Mouse (Mus musculus): ENCODE data around the gene Lmna.

The Lmna gene

DNA sequence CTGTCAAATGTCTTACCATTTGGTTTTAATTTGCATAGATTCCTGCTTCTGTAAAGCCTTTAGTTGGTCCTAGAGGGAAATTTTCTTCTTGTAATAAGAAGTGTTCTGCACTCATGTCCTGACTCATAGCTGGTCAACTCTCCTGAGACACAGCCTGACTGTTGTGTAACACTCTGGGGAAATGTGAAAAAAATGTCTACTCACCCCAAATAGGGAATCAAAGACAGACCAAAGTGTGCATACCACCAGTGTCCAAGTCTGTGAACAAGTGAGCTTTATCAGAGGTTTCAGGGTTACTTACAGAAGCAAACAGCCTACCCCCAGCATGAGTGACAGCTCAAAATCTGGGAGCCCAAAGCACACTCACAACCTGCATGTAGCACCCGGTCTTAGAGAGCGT is 44.6 kb downstream of the Lmna start:
- DNase-seq: no peak

DNA sequence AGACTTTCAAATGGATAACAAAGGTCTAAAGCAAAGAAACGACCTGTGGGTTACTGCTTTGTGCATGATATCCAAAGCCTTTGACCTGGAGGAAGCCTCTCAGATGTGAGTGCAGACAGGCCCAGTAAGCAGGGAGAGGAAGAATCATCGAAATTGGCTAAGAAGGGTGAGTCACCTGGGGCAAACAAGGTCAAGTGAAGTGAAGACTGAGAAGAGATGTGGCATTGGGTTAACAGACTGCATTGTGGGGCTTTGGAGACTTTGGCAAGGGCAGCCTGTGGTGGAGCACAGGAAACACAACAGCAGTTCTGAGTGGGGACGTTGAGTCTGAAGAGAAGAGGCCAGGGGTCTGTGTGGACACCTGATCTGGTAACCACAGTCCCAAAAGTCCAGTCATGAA is 45.3 kb downstream of the Lmna start:
- no peak for DNase-seq

DNA sequence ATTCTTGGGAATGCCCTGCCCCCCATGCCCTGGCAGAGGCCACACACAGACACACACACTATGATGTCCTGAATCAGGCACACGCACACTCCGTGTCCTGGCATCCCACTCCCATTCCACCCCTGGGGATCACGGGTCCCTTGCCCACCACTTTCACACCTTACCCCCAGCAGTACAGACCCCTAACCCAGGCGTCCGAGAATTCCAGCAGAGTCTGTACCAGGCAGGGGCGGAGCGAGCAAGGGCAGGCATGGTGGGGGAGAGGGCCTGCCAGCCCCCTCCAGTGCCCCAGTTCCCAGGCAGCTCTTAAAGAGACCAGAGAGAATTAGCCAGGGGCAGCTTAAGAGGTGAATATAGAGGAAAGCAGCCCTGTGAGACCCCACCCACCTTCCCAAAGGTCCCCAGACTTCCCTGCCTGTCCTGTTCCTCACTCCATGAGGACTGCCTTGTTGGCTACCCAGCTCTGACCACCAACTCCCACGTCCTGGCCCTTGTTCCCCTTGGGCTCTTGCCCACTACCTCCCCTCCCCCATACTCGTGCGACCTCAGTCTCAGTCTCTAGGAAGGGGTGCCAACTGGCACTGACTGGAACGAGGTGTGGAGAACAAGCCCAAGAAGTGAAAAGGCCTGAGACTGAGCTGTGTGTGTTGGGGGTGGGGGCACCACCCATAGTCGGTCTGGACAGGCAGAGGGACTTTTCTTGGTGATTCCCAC is 48.6 kb downstream of the Lmna start, which contains the start of gene Sema4a:
TSS of gene Sema4a (minus strand) at position 200 of the 714 bp plus-strand sequence.
- no peak for DNase-seq

- no peak for DNase-seq
Measured at GRCm38 (mm10) chr3:88460029-88460428, 49.7 kb downstream of the Lmna start.

DNA sequence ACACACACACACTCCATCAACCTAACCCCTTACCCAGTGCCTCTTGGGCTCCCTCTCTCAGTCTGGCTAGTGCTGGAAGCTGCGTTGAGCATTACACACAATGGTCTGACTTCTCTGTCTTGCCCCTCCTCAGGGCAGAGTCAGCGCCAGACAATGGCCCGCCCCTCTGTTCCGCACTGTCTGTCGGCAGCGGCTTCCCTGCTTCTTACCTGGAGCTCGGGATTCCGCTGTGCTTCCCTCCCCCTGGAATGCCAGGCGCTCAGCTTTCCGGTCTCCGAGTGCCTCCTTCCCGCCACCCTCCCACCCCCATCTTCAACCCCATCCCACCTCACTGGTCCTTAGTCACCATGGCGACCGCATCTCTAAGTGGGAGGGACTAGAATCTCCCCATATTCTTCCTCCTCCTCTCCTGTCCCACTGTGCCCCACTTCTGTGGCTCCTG is 51.0 kb downstream of the Lmna start:
- no peak for DNase-seq

GRCm38 (mm10) chr3:88456746-88457532 is 52.8 kb downstream of the Lmna start:
- DNase-seq: peak in 1 of 2 experiments; percentile 52

DNA sequence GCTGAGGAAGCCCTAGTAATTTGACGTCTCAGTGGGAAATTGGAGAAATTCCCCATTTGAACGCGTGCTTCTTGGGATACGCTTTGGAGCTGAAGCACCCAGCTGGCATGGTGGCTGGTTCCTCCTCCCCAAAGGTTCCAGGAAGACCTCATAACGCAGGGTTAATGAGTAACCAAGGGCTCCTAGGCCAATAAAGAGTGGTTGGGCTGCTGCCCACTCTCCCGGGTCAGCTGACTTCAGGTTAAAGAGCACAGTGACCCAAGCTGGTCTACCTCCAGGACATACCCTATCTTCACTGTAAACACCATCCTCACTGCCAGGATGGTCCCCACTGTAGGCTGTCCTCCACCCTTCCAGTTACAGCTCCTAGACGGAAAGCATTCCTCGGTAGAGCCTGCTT is 53.4 kb downstream of the Lmna start:
- DNase-seq: peak; percentile 95 to 96

DNA sequence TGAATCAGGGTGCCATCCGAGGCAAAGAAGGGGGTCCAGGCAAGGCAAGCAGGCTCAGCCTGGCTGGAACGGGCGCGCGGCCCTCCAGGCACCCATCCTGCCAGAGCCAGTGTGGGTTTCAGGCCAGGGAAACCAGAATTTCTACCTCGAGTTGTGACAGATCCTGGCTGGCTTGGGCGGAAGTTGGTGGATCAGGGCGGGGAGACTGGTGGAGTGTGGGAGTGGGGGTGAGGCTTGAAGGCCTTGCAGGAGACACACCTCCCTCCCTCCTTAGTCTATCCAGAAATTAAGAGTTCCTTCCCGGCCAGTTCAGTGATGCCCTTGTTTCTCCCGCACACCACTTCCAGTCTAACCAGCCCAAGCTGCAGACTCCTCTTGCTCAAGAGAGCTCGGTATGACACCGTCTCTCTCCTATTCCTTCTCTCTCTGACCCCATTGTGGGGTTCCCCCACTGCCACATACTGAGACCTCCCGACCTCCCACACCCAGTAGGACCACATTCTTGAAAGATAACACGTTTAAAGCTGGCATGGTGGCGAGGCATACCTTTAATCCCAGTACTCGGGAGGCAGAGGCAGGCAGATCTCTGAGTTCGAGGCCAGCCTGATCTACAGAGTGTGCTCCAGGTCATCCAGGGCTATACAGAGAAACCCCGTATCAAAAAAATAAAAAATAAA is 54.0 kb downstream of the Lmna start:
- peak; percentile 72 to 84 for DNase-seq

- peak; percentile 62 to 70 for DNase-seq
Measured at GRCm38 (mm10) chr3:88454762-88455587, 54.8 kb downstream of the Lmna start.

DNA sequence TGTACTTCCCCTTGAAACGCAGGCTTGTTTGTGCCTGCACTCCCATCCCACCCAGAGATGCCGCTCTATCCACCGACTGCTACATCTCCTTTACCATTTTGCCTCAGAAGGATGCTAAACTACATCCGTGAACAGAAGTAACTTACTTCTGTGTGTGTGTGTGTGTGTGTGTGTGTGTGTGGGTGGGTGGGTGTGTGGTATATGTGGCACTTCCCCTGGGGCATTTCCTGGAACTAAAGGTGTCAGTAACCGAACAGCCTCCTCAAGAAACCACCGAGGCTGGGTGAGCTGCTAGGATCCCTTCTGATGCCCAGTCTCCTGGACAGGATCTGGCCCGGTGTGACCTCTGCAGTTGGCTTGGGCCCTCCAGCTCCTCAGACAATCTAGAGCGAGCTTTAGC is 55.8 kb downstream of the Lmna start:
- no peak for DNase-seq

DNA sequence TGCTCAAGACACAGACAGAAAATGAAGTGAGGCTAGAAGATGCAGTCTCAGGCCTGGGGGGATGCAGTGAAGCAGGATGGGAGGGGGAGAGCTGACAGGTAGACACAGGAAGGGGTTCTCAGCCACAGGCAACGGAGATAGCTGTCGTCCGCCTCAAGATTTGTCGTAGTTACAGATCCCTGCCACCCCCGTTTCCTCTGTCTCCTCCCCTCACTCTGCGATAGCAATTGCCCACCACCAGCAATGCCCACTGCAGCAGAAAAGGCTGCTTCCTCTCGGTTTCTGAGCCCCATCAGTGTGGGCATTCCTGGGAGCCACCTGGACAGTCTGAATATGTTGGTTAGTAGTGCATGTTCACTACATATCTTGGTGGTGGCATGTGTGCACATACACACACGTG is 56.4 kb downstream of the Lmna start:
- no peak for DNase-seq

GRCm38 (mm10) chr3:88452716-88453115 is 57.0 kb downstream of the Lmna start:
- DNase-seq: no peak

GRCm38 (mm10) chr3:88452246-88452645 is 57.5 kb downstream of the Lmna start:
- DNase-seq: no peak

DNA sequence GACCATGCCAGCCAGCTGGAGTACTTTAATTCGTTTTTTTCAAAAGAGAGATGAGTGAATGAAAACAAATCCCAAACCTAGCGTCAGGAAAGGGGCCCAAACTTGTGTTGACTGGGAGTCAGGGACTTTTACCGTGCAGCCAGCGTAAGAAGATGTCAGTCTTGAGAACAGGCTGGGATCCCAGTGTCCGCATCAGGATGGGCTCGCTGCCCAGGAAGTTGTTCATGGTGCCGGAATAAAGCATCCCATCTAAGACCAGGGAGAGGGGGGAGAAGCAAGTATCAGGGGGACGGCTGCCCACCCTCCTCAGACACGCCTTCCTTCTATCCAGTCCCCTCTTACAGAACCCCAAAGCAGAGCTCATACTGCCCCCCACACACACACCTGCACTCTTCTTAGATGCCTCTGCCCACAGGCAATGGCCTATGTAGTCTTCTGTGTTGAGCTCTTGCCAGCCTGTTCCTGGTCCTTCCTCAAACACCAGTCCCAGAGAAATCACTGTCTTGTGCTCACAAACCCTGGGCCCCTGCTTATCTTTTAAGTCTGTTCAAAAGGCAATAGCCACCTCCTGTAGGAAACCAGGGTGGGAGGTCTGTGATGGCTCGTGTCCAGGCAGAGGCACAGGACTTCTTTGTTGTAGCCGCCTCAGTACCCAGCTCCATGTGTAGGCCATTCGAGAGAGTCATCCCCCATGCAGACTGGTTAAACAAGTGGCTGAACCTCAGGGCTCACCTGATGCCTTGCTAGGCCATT is 59.2 kb downstream of the Lmna start:
- DNase-seq: no peak

- DNase-seq: no peak
Measured at GRCm38 (mm10) chr3:88449395-88450023, 60.2 kb downstream of the Lmna start.

DNA sequence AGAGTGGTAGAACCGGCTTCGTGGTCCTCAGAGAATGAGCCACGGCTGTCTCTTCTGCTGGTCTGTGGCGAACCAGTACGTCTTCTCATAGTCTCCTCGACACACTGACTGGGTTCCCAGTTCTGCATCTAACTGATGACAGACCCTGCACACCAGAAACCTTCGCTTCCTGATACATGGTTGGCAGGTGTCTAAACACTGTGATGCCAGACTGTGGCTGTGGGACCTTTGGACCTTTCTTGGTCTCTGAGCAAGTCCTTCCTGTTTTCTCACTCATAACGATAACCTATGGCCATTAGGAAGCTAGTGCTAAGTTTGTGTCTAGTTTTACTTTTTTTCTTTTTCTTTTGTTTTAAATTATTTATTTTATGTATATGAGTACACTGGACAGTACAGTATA is 61.3 kb downstream of the Lmna start:
- no peak for DNase-seq

DNA sequence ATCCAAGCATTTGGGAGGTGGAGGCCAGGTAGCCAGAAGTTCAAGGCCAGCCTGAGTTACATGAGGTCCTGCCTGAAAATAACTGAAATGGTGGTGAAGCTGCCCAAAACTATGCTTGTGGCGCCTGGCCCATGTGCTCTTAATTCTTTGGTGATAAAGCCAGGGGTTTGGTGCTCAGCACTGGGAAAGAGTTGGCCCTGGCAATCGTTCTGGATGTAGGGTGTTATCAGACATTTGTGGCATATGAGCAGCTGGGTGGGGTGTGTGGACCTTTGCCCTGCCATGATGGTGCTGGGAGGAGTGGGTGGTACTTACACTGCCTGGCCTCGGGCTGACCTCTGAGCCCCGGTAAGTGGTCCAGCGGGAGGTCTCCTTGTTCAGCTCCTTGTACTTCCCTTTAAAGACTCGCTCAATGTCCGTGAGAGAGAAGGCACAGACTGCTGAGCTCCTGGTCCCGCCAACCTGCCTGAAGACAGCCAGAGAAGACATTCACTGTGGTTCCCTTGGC is 62.0 kb downstream of the Lmna start:
- DNase-seq: no peak

DNA sequence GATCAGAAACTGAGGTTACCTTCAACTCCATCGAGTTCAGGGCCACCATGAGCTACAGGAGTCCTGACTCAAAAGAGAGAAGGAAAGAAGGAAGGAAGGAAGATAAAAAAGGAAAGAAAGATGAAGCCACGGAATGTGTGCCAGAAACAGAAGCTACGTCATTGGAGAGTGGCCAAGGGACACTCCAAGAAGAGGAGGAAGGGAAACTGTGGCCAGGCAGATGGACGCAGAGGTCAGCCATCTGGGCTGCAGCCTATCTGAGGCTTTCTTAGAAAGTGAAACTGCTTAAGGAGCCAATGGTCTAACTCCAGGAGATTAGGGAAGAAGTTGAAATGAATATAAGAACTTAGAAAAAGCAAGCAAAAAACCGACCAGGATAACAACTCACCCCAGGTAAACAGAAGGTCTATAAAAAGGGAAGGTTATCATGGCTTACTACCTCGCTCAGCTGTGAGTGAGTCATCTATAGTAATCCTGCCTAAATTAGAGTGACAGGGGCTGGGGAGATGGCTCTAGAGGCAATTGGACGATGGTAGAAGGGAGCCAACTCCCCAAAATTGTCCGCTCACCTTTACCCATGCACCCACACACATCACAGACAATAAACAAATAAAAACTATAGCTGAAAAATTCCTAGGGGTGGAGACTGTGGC is 63.2 kb downstream of the Lmna start:
- DNase-seq: no peak

DNA sequence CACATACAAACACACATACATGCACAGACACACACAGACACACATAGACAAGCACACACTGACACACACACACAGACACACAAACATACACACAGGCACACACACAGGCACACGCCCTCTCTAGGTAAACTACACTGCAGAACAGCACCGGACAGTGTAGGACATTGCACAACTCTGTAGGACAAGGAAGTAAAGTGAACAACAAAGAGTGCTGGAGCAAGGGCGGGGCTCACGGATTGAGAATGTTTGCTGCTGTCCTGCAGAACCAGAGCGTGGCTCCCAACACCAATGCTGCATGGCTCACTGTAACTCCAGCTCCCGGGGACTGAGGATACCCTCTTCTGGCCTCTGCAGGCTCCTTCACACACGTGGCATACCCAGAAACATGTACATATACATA is 66.9 kb downstream of the Lmna start:
- DNase-seq: no peak

DNA sequence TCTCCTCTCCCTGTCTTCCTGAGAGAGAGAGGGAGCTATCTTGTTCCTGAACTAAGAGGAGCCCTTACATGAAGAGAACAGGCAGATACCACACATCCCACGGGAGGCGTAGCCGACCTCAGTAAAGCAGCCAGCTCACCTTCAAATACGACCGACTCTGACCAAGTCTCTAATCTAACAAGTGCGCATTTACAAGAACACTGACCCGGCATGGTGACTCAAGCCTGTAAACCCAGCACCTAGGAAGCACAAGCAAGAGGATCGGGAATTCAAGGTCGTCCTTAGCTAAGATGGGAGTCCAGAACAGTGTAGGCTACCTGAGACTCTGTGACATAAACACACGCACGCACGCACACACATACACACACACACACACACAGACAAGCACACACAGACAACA is 67.3 kb downstream of the Lmna start:
- no peak for DNase-seq

Measured in kidney, adult 8-10 months (tissue).